Mouse (Mus musculus): ENCODE measurements around the gene Hist1h4d.
A peak's percentile ranks its signal among the peaks of the same experiment; 100 is the strongest.
"Not testable (repeated sequence)": the region's sequence is repeated elsewhere in the genome, so short reads cannot be mapped to it uniquely, and the experiment has no call there.

Gene Hist1h4d

GRCm38 (mm10) chr13:23573034-23573897, 8.1 kb upstream of the Hist1h4d start:
- DNase-seq (ENCODE audit: low spot score), result not testable (repeated sequence)

GRCm38 (mm10) chr13:23573898-23574524, 7.4 kb upstream of the Hist1h4d start, which contains the start of the genes Hist1h2bf and Hist1h2ad:
Hist1h2bf (minus strand) TSS chr13:23574196.
Hist1h2ad (plus strand) TSS chr13:23574381.
- DNase-seq (ENCODE audit: low spot score), result peak; percentile 75

- DNase-seq (ENCODE audit: low spot score), result not testable (repeated sequence)
Observed at GRCm38 (mm10) chr13:23574546-23575170, 6.7 kb upstream of the Hist1h4d start.

- DNase-seq (ENCODE audit: low spot score), result no peak
Observed at GRCm38 (mm10) chr13:23575271-23575851, 6.0 kb upstream of the Hist1h4d start, which contains the start of gene Hist1h3d. Hist1h3d (plus strand) TSS chr13:23575763.

GRCm38 (mm10) chr13:23575864-23576313, 5.5 kb upstream of the Hist1h4d start:
- not testable (repeated sequence) for DNase-seq (ENCODE audit: low spot score)

- no peak for DNase-seq (ENCODE audit: low spot score)
Observed at GRCm38 (mm10) chr13:23576351-23576881, 5.0 kb upstream of the Hist1h4d start.

GRCm38 (mm10) chr13:23576906-23577639, 4.3 kb upstream of the Hist1h4d start:
- no peak for DNase-seq (ENCODE audit: low spot score)

GRCm38 (mm10) chr13:23577835-23578234, 3.6 kb upstream of the Hist1h4d start:
- DNase-seq (ENCODE audit: low spot score), result no peak

GRCm38 (mm10) chr13:23582219-23583056, 1.0 kb downstream of the Hist1h4d start:
- DNase-seq (ENCODE audit: low spot score), result no peak

- DNase-seq (ENCODE audit: low spot score), result no peak
Observed at GRCm38 (mm10) chr13:23583387-23584068, 2.1 kb downstream of the Hist1h4d start.

- no peak for DNase-seq (ENCODE audit: low spot score)
Observed at GRCm38 (mm10) chr13:23584331-23584730, 2.9 kb downstream of the Hist1h4d start.

- peak; percentile 66 for DNase-seq (ENCODE audit: low spot score)
Observed at GRCm38 (mm10) chr13:23585029-23585441, 3.6 kb downstream of the Hist1h4d start.

GRCm38 (mm10) chr13:23585442-23586098, 4.2 kb downstream of the Hist1h4d start:
- DNase-seq (ENCODE audit: low spot score), result peak; percentile 69

GRCm38 (mm10) chr13:23586099-23586939, 4.9 kb downstream of the Hist1h4d start:
- DNase-seq (ENCODE audit: low spot score), result no peak

- no peak for DNase-seq (ENCODE audit: low spot score)
Observed at GRCm38 (mm10) chr13:23586940-23587225, 5.5 kb downstream of the Hist1h4d start.

GRCm38 (mm10) chr13:23591206-23591605, 9.8 kb downstream of the Hist1h4d start:
- no peak for DNase-seq (ENCODE audit: low spot score)

- not testable (repeated sequence) for DNase-seq (ENCODE audit: low spot score)
Observed at GRCm38 (mm10) chr13:23591886-23592285, 10.5 kb downstream of the Hist1h4d start.

GRCm38 (mm10) chr13:23592614-23593013, 11.2 kb downstream of the Hist1h4d start:
- DNase-seq (ENCODE audit: low spot score), result no peak
